Mouse (Mus musculus) testis, postnatal 10 days (tissue): ENCODE data around the gene Fbxl20.
A peak's percentile ranks its signal among the peaks of the same experiment; 100 is the strongest.

Experiments used
- DNase-seq: peaks from one replicate; pipeline ENCODE4 v3.0.0; 2021; ENCODE audit warnings: low spot score

The Fbxl20 gene

DNA sequence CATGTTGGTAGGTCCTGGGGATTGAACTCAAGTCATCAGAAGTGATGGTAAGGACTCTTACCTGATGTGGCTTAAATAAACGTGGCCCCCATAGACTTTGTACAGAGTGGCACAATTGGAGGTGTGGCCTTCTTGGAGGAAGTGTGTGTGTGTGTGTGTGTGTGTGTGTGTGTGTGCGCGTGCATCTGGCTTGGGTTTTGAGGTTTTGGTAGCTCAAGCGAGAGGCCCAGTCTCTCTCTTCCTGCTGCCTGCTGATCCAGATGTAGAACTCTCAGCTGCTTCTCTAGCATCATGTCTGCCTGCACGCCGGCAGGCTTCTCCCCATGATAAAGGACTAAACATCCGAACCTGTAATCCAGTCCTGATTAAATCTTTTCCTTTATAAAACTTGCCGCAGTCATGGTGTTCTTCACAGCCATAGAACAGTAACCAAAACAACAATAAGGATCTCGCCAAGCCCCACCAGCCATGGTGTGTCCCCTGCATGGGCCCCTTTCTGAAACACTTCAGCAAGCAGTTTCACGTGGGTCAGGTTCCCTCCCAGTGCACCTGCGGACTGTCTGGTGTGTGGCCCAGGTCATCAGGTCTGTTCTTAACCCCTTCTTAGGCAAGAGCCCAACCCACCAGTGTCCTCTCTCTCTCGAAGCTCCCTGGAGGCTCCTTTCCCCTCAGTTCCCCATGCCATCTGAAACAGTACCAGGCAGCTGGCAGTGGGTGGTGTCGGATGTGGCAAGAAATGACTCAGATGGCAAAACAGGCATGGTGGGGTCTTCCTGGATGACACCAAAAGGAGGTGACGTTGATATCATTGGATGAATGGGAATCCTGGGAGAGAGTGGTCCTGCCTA, 100.3 kb downstream of the Fbxl20 start:
- no peak for DNase-seq

DNA sequence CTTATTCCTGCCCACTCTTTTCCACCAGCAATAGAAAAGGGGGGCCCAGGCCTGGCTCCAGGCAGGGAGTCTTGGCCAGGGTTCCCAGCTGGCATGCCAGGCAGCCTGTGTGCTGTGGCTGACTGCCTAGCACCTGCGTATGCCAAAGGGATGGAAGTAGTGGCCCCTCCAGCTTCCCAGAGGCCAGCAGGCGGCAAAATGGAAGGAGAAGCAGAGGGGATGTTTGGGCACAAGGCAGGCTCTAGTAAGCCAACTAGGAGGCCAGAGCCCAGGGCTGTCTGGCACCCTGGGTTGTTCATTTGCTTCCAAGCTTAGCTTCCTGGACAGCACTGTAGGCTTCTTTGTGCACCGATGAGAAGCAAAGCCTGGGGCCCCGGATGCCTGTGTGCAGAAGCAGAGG, 102.5 kb downstream of the Fbxl20 start:
- DNase-seq = no peak

DNA sequence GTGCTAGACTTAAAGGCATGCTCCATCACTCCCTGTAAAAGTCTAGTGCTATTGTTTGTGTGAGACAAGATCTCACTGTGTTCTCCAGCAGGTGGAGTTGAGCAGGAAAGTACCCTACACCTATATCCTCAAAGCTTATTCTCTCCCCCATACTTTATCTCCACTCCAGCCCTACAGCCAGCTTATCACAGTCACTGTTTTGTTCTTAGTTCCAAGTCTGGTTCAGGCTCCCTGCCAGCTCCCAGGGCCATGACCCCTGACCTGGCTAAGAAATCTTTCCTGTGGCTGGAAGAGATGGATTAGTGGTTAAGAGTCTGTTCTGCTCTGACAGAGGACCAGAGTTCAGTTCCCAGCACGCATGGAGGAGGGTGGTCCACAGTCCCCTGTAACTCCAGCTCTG, 103.7 kb downstream of the Fbxl20 start:
- peak; percentile 76 for DNase-seq

DNA sequence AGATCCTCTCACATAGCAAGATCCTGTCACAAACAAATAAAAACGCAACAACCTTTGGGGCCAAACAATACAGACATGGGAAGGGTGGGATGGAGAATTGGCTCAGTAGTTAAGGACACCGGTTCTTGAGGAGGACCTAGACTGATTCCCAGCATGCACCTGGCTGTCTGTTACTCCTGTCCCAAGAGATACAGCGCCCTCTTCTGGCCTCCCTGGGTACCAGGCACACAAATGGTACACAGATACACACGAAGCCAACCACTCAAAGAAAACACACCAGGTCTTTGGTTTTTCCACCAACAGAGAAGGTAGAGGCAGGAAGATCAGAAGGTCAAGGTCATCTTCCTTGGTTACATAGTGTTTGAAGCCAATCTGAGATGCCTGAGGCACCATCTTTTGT, 104.6 kb downstream of the Fbxl20 start:
- no peak for DNase-seq

DNA sequence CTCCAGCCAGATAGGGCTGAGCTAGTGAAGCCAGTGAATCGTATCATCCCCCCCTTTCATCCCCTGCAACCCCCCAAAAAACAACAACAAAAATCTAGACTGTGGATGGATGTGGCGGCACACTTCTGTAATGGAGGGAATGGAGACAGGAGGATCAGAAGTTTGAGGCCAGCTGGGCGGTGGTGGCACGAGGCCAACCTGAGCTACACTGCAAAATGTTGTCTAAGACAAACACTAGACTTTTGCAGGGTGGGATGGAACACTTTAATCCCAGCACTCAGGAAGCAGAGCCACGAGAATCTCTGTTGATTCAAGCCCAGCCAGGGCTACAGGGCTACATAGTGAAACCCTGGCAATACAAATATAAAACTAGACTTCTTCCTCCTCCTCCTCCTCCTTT, 106.1 kb downstream of the Fbxl20 start:
- DNase-seq = no peak

DNA sequence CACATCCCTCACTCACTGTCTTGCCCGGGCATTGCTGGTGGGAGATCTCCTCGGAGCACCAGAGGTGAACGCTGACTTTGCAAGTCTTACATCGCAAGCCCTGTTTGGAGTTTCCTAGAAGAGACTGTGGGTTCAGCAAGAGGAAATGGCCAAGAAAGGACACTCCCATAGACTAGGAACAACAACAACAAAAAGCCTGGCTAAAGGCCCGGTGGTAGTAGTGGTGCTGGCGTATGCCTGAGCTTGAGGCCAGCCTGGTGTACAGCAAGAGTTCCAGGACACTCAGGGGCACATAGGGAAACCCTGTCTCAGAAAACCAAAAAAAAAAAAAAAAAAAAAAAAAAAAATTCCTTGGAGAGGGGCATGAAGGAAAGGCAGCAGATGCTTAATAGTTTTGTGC, 107.5 kb downstream of the Fbxl20 start:
- DNase-seq = no peak

DNA sequence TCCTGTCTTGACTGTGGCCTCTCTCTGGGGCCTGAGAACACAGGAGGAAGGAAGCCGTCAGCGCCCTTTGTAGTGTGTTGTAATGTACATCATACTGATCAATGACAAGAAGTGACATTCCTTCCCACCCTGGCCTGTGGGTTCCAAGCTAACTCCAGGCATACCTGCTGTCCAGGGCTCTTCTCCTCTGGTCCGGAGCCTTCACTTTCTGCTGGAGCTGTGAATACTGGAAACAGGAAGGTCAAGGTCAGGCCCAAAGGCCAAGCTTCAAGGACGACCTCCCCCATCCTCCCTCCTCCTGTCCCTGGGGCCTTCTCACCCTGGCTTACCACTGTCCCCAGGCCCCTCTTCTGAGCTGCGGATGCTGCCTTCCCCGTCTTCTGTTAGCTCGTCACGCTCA, 109.2 kb downstream of the Fbxl20 start:
- no peak for DNase-seq

DNA sequence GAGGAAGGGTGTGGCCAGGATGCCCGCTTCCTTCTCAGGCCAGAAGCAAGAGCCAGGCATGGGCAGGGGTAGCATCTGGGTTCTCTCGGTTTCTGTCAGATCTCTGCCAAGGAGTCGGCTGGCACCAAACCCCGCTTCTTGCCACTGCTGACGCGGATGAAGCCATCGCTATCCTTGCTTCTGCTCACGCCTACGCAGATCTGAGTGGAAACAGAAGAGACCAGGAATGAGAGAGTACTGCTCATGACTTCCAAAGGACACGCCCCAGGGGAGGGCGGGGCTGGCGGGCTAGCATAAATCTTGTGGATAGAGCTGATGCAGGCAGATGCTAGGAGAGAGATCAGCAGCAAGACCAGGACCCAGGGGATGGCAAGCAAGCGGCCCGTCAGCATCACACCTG, 112.3 kb downstream of the Fbxl20 start:
- DNase-seq = no peak

DNA sequence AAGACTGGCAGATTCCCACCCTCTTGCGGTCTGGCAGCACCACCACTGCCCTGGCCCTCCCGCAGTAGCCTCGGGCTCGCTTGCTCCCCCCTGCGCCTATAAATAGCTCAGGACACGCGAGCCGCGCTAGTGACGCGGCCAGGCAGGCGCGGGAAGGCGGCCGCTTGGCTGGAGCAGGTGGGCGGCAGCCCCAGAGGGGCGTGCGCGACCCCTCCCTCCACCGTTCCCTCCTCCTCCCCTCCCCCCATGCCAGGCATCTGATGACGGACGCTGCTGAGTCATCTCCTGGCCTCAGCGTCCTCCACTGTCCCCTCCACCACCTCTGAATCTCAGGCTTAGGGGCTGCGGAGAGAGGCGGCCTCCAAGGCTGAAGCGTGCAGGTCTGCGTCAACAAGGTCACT, 114.2 kb downstream of the Fbxl20 start:
- peak; percentile 66 for DNase-seq

DNA sequence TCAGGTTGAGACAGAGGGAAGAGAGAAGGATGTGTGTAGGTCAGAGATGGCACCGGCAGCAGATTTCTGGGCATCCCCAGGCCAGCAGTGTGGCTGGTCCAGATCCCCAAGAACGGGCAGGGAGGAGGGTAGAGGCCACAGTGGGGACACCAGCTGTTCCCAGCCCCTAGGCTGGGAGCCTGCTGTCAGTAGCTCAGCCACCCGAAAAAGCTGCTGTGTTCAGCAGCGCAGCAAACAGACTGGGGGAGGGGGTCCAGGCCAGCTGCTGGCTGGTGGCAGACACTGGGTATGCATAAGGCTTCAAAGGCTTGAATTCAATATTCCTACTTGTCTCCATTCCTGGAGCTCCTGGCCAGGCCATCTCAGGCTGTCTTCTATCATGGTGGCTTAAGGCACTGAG, 115.4 kb downstream of the Fbxl20 start:
- no peak for DNase-seq

DNA sequence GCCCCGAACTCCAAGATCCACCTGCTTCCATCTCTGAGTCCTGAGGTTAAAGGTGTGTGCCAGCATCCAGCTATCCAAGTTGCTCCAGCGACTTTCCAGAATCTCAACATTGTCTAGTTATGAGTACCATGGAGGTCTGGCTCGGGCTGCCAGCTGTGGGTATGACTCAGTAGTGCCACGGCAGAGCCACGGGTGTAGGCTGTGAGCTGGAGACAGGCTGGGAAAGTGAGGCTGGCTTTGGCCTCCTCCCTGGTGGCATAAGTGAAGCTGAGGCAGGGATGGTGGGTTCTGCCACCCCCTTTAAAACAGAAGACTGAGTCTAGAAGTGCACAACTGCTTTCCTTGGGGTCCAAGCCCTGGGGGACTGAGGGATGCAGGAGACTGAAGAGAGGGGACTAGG, 116.1 kb downstream of the Fbxl20 start:
- no peak for DNase-seq
